Mouse (Mus musculus) megakaryocyte-erythroid progenitor cell, adult 5-6 weeks (primary cell): ENCODE measurements at regions not wholly inside any gene's neighbourhood (a gene's known extent, or its start where the extent isn't known, plus 50 kb on each side); places are given as distances from the start of the nearest gene placed in this dataset.
"Not testable (repeated sequence)": the region's sequence is repeated elsewhere in the genome, so short reads cannot be mapped to it uniquely, and the experiment has no call there.

Experiments used
- ATAC-seq: replicated peaks from 2 replicates; pipeline ENCODE4 v1.8.0; 2016; ENCODE audit warnings: mild to moderate bottlenecking, inconsistent platforms; ENCODE audit not compliant: severe bottlenecking, poor library complexity, low FRiP score, low TSS enrichment

DNA sequence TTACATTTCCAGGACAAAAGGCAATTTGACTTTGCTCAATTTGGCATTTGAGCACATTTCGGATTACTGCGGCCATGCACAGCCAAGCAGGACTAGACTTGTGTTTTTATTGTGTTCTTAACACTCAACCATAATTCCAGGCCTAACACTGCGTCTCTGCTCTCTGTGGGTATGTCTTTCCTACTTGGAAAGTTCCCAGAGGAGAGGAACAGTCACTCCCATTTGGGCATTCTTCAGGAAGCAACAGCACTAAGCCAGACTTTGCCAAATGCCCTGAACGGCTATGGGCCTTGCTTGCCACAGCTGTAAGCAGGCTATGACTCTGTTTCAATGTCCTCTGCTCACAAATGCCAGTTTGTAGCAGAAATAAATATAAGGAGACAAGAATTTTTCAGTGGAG is 56.5 kb upstream of the Pdk3 start:
- no peak for ATAC-seq

DNA sequence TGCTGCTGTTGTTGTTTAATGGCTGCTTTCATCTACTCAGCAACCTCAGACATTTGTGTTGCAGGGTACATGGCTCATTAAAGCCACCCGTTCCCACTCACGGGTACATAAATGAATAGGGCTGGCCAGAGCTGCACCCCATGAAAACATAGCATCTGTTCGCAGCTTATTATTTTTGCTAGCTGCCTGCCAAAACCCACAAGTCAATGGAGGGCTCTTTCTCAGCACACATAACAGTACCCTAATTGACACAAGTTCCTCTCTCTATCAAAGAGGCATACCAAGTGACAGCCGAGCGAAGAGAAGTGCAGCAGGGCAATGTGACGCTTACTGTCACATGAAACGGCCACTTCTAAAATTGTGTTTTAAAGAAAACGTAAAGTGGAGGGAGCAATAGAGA is 57.0 kb upstream of the Pdk3 start:
- ATAC-seq = no peak

DNA sequence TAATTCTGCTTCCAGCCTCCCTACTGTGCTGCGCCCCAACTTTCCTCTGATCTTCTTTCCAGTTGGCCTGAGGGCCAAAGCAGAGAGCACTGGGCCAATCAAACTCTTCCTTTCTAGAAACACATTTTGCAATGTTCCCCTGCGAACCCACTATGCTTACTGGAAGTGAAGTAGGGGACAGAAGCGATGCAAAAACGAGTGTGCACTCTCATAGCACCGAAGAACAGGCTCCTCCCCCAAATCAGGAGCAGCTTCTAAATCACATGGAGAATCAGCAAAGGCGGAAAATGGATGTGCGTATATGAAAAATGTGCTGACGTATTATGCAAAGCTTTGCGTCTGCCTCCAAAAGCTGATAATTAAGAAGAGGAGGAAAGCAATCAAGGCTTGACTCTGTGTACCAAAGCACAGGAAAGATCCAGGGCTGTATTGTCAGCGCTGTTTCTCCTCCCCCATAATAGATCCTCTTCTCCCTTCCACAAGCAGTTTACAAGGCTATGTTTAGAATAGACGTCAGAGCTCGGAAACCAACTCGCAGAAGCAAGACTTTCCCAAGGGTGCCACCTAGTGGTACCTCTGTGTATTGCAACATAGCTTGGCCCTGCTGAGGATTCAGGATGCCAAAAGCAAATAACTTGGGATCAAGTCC is 57.5 kb upstream of the Pdk3 start:
- ATAC-seq = peak; percentile 79

DNA sequence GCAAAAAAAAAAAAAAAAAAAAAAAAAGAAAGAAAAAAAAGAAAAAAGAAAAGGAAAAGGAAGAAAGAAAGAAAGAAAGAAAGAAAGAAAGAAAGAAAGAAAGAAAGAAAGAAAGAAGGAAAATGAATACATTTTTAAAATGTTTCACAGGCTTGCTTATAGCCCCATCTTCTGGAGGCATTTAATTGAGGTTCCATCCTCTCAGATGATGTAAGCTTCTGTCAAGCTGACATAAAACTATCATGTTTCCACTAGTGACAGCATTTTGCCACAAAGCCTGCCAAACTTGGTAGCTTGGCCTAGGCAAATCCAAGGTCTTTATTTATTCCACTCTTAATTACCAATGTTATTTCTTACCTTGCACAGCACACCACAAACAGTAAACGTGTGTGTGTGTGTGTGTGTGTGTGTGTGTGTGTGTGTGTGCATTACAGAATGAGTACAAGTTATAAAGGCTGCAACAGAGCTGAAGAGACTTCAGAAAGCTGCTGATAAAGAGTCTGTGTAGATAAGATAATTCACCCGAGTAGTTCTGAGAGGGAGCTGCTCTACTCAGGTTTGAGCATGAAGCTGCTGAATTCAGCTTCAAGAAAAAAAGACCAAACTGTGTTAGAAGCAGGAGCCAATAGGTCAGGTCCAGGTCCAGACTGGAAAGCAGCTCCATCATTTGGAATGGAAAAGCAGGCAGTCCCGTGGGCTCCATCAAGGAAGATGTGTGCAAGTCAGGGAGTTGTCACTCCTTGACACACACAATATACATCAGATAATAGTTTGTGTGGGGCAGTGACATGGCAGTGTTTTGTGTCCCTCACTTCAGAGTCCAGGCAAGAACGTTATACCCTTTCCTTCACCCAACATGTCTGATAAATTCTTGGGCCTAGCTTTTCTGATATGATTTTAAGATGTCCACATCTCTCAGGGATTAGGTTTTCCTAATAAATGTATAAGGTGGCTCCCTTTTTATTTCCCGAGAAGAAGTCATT is 65.1 kb upstream of the Pdk3 start:
- ATAC-seq = peak; percentile 96

DNA sequence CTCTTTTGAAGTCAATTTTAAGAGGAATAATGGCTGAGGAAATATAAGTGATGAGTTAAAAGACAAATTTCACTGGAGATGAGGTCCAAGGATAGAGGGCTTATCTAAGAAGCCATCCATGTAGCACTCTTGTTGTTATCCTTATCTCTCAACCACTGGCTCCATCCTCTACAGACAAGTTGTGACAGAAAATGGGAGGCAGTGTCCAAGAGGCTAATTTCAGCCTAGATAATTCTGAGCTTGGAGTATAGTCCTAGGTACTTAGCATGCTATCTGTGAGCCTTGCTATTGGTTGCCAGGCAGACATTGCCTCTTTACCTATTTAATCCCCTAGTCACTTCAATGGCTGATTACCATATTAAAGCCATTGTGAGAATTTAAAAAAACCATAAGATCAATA is 65.2 kb upstream of the AU015836 start:
- ATAC-seq = peak; percentile 47; the same call in 1 of the 2 replicates

DNA sequence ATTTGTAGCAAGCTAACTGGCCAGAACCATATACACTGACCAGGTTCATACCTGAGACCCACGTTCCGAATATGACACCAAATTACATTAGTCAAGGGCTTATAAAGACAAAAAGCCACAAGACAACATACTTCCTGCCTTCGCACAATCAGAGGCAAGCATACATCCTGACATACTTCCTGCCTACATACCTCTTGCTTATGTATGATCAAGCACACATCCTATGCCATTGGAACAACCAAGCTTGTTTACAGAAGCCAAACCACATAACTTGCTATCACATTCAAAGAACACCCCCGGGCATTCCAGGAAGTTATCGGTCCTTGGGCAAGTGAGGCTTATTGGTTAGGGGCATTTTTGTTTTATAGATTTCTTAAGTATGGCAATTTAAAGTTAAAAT is 62.9 kb upstream of the AU015836 start:
- ATAC-seq = peak; percentile 63; the same call in 1 of the 2 replicates

DNA sequence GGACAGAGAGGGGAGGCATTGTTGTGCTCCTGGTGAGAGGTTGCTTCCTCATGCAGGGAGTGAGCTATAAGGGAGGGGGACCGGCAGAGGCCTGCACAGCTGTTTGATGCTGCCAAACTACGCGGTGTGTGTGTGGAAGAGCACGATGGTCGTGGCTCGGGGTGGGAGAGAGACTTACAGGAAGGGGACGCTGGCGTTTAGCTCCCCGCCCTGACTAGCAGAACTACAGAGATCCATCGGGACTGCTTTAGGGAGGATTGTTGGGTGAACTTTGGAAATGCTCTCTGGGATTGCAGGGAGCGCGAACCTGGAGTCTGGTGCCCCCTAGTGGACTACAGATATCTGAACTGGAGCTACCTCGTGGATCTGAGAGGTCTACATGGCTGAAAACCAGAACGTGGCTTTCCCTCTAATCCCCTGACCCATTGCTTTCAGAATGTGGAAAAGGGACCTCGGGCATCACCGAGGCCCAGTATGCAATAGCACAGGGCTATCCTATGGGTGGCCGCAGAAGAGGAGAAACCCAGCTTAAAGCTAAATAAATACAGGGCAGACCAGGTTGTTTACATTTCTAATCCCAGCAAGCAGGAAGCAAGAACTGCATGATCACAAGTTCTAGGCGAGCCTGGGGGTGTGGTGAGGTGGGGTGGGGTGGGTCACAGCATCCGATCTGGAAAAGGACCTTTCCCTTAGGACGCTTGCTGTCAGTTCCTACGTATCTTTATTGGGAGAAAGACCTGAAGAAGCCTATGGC is 57.2 kb upstream of the AU015836 start:
- peak; percentile 79 for ATAC-seq

DNA sequence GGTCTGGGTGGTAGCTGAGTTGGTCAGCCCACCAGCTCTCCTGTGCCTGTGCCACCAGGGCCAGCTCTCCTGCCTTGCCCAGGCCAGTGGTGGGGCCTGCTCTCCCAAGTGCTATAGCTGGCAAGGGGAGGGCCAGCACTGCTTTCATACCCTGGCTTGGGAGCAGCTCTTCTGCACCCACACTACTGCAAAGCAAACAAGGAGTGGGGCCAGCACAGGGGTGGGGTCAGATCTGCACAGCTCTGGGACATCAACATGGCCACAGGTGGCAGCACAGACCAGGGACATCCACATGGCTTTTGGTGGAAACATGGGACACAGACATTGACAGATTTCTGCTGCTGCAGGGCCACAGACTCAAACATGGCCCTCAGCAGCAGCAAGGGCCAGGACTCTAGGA is 52.9 kb upstream of the AU015836 start:
- ATAC-seq = 0 out of 2 replicates have a peak, but pooled peaks have one; percentile 29

DNA sequence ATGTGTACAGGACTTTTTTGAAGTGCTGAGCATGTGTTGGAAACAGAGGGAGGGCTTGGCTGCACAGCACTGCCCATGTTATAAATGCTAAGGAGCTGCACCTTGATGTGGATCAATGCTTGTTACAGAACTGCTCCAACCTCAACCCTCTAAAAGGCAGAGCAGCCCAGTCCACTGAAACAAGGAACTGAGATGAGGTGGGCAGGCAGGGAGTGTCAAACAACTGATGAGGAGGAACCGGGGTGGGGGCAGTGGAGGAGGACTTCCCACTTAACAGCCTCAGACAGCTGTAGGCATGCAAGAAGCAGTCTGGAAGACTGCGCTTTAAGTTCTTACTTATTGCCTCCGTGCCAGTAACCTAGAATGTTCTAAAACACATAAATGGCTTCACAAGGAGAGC is 51.1 kb upstream of the AU015836 start:
- ATAC-seq = not testable (repeated sequence)
